Mouse (Mus musculus) midbrain, embryonic 13.5 days (tissue): ENCODE data around the gene Fndc3b. TPM values are rescaled to one million over a fixed set of nuclear protein-coding genes. Genes with fewer than 3 reads are reported as not detected.
"Not testable (repeated sequence)": the region's sequence is repeated elsewhere in the genome, so short reads cannot be mapped to it uniquely, and the experiment has no call there.

Experiments
- ATAC-seq: fragments of 200-750 bp; cut with Nextera tagmentation; 2 replicates; pipeline ENCODE4 v1.8.0; 2017; ENCODE audit warnings: mild to moderate bottlenecking, moderate TSS enrichment, moderate library complexity
- H3K27ac ChIP-seq: fragments of 300-500 bp; sonication (generic); 2 replicates; pipeline ENCODE4 v1.5.1; 2015; ENCODE audit warnings: inconsistent platforms, mild to moderate bottlenecking, moderate library complexity
- H3K27me3 ChIP-seq: fragments of 300-500 bp; sonication (generic); 2 replicates; pipeline ENCODE4 v1.6.1; 2015; ENCODE audit warnings: mild to moderate bottlenecking, inconsistent platforms
- H3K36me3 ChIP-seq: fragments of 300-500 bp; sonication (generic); 2 replicates; pipeline ENCODE4 v1.6.1; 2015; ENCODE audit warnings: mild to moderate bottlenecking, inconsistent platforms
- H3K4me1 ChIP-seq: fragments of 300-500 bp; sonication (generic); replicated peaks from 2 replicates; pipeline ENCODE4 v1.6.1; 2015; ENCODE audit warnings: inconsistent platforms
- H3K4me2 ChIP-seq: fragments of 300-500 bp; sonication (generic); replicated peaks from 2 replicates; pipeline ENCODE4 v1.6.1; 2015; ENCODE audit warnings: moderate library complexity, mild to moderate bottlenecking, inconsistent platforms
- H3K4me3 ChIP-seq: fragments of 300-500 bp; sonication (generic); replicated peaks from 2 replicates; pipeline ENCODE4 v1.5.1; 2015; ENCODE audit warnings: mild to moderate bottlenecking, inconsistent platforms
- H3K9ac ChIP-seq: fragments of 300-500 bp; sonication (generic); replicated peaks from 2 replicates; pipeline ENCODE4 v1.6.1; 2015; ENCODE audit warnings: mild to moderate bottlenecking, inconsistent platforms
- H3K9me3 ChIP-seq: fragments of 300-500 bp; sonication (generic); 2 replicates; pipeline ENCODE4 v1.6.1; 2016; ENCODE audit warnings: mild to moderate bottlenecking, inconsistent platforms
- WGBS: fragments of 180-500 bp; shearing (Covaris S2); methylation state at CpG from one replicate; pipeline ENCODE4 v1.1.7; 2015; 5-methylcytosine and 5-hydroxymethylcytosine counted together
- polyA plus RNA-seq: library from polyadenylated mRNA; unstranded; fragments of >200 nt; fragmentation: Nextera tagmentation; extraction: Ambion mirVana; gene quantifications from 2 replicates; pipeline ENCODE4 v1.2.1, GENCODE M21; 2015

The Fndc3b gene
- polyA plus RNA-seq, 1 experiment from 2014 or later: 10.0 TPM

- H3K9ac ChIP-seq, H3K9me3 ChIP-seq, H3K27me3 ChIP-seq, H3K4me3 ChIP-seq, H3K36me3 ChIP-seq, H3K27ac ChIP-seq, H3K4me1 ChIP-seq, H3K4me2 ChIP-seq, ATAC-seq: not testable (repeated sequence)
- WGBS: 90% methylated on average over 3 of the region's 3 CpGs
Observed at GRCm38 (mm10) chr3:27477749-27478148, 233.4 kb downstream of the Fndc3b start.

GRCm38 (mm10) chr3:27475899-27476298 is 235.2 kb downstream of the Fndc3b start:
- Histone ChIP-seq H3K36me3 (0 out of 2 replicates have a peak, but pooled peaks cover 6% of the 10 kb centered on the region), H3K4me2 (no peak overlapping the region), H3K9me3 (no peaks in the 10 kb centered on the region), H3K4me1 (no peaks in the 10 kb centered on the region), H3K27me3 (no peaks in the 10 kb centered on the region), H3K4me3 (no peak overlapping the region), H3K9ac (no peak overlapping the region), H3K27ac (no peak overlapping the region)
- ATAC-seq: no peak
- 69% methylated on average over 7 of the region's 7 CpGs for WGBS

GRCm38 (mm10) chr3:27473801-27474599 is 237.1 kb downstream of the Fndc3b start:
- Histone ChIP-seq H3K27me3 (no peaks in the 10 kb centered on the region), H3K27ac (no peak overlapping the region), H3K4me2 (no peak overlapping the region), H3K9me3 (no peaks in the 10 kb centered on the region), H3K9ac (no peak overlapping the region), H3K4me1 (no peaks in the 10 kb centered on the region), H3K36me3 (peaks cover 6% of the 10 kb centered on the region; the same call in 1 of the 2 replicates), H3K4me3 (no peak overlapping the region)
- no peak for ATAC-seq
- WGBS: 92% methylated on average over 14 of the region's 14 CpGs

- Histone ChIP-seq H3K36me3 (peaks cover 9% of the 10 kb centered on the region; the same call in 1 of the 2 replicates), H3K4me2 (no peak overlapping the region), H3K9ac (no peak overlapping the region), H3K27ac (no peak overlapping the region), H3K4me1 (no peaks in the 10 kb centered on the region), H3K9me3 (no peaks in the 10 kb centered on the region), H3K4me3 (no peak overlapping the region), H3K27me3 (no peaks in the 10 kb centered on the region)
- no peak for ATAC-seq
- 96% methylated on average over 3 of the region's 3 CpGs for WGBS
Observed at GRCm38 (mm10) chr3:27472846-27473245, 238.3 kb downstream of the Fndc3b start.

GRCm38 (mm10) chr3:27470781-27471180 is 240.3 kb downstream of the Fndc3b start:
- Histone ChIP-seq H3K4me2 (no peak overlapping the region), H3K4me3 (no peak overlapping the region), H3K36me3 (peaks cover 9% of the 10 kb centered on the region; the same call in 1 of the 2 replicates), H3K4me1 (no peaks in the 10 kb centered on the region), H3K27me3 (no peaks in the 10 kb centered on the region), H3K27ac (no peak overlapping the region), H3K9ac (no peak overlapping the region), H3K9me3 (no peaks in the 10 kb centered on the region)
- ATAC-seq: no peak
- WGBS: 89% methylated on average over 8 of the region's 8 CpGs

GRCm38 (mm10) chr3:27469971-27470370 is 241.1 kb downstream of the Fndc3b start:
- Histone ChIP-seq H3K36me3 (peaks cover 9% of the 10 kb centered on the region; the same call in 1 of the 2 replicates), H3K4me2 (no peak overlapping the region), H3K4me1 (no peaks in the 10 kb centered on the region), H3K4me3 (no peak overlapping the region), H3K27ac (no peak overlapping the region), H3K27me3 (no peaks in the 10 kb centered on the region), H3K9ac (no peak overlapping the region), H3K9me3 (no peaks in the 10 kb centered on the region)
- no peak for ATAC-seq
- 95% methylated on average over 8 of the region's 8 CpGs for WGBS

- H3K27ac ChIP-seq: no peak overlapping the region
- H3K27me3 ChIP-seq: no peaks in the 10 kb centered on the region
- peaks cover 3% of the 10 kb centered on the region; the same call in 1 of the 2 replicates for H3K36me3 ChIP-seq
- no peak for ATAC-seq
- no peak overlapping the region for H3K4me2 ChIP-seq
- H3K4me1 ChIP-seq: no peaks in the 10 kb centered on the region
- WGBS: 84% methylated on average over 11 of the region's 11 CpGs
- no peak overlapping the region for H3K9ac ChIP-seq
- H3K4me3 ChIP-seq: no peak overlapping the region
- no peaks in the 10 kb centered on the region for H3K9me3 ChIP-seq
Observed at GRCm38 (mm10) chr3:27467505-27468020, 243.5 kb downstream of the Fndc3b start.

GRCm38 (mm10) chr3:27466297-27466901 is 244.7 kb downstream of the Fndc3b start:
- no peaks in the 10 kb centered on the region for H3K27me3 ChIP-seq
- ATAC-seq: peak; percentile 28; the same call in 1 of the 2 replicates
- no peak overlapping the region for H3K9ac ChIP-seq
- no peak overlapping the region for H3K4me3 ChIP-seq
- H3K4me1 ChIP-seq: no peaks in the 10 kb centered on the region
- no peaks in the 10 kb centered on the region for H3K9me3 ChIP-seq
- H3K27ac ChIP-seq: no peak overlapping the region
- H3K4me2 ChIP-seq: no peak overlapping the region
- H3K36me3 ChIP-seq: peaks cover 7% of the 10 kb centered on the region; the same call in 1 of the 2 replicates
- 77% methylated on average over 7 of the region's 7 CpGs for WGBS

GRCm38 (mm10) chr3:27463373-27463772 is 247.7 kb downstream of the Fndc3b start:
- no peaks in the 10 kb centered on the region for H3K9me3 ChIP-seq
- ATAC-seq: no peak
- 0 out of 2 replicates have a peak, but pooled peaks cover 10% of the 10 kb centered on the region for H3K36me3 ChIP-seq
- no peaks in the 10 kb centered on the region for H3K4me1 ChIP-seq
- WGBS: 93% methylated on average over 7 of the region's 7 CpGs
- no peak overlapping the region for H3K4me2 ChIP-seq
- H3K4me3 ChIP-seq: no peak overlapping the region
- H3K27ac ChIP-seq: no peak overlapping the region
- no peak overlapping the region for H3K9ac ChIP-seq
- H3K27me3 ChIP-seq: no peaks in the 10 kb centered on the region

- Histone ChIP-seq H3K9ac (no peak overlapping the region), H3K4me2 (no peak overlapping the region), H3K27me3 (no peaks in the 10 kb centered on the region), H3K4me1 (no peaks in the 10 kb centered on the region), H3K4me3 (no peak overlapping the region), H3K27ac (no peak overlapping the region), H3K36me3 (0 out of 2 replicates have a peak, but pooled peaks cover 10% of the 10 kb centered on the region), H3K9me3 (no peaks in the 10 kb centered on the region)
- 90% methylated on average over 15 of the region's 15 CpGs for WGBS
- no peak for ATAC-seq
Observed at GRCm38 (mm10) chr3:27462934-27463333, 248.2 kb downstream of the Fndc3b start.

GRCm38 (mm10) chr3:27462316-27462902 is 248.7 kb downstream of the Fndc3b start:
- 97% methylated on average over 9 of the region's 9 CpGs for WGBS
- Histone ChIP-seq H3K9me3 (no peaks in the 10 kb centered on the region), H3K27me3 (no peaks in the 10 kb centered on the region), H3K27ac (no peak overlapping the region), H3K9ac (no peak overlapping the region), H3K4me1 (no peaks in the 10 kb centered on the region), H3K4me3 (no peak overlapping the region), H3K4me2 (no peak overlapping the region), H3K36me3 (0 out of 2 replicates have a peak, but pooled peaks cover 10% of the 10 kb centered on the region)
- no peak for ATAC-seq

- Histone ChIP-seq H3K4me1 (no peaks in the 10 kb centered on the region), H3K4me3 (no peak overlapping the region), H3K9me3 (no peaks in the 10 kb centered on the region), H3K4me2 (no peak overlapping the region), H3K27me3 (no peaks in the 10 kb centered on the region), H3K27ac (no peak overlapping the region), H3K9ac (no peak overlapping the region), H3K36me3 (0 out of 2 replicates have a peak, but pooled peaks cover 10% of the 10 kb centered on the region)
- ATAC-seq: 0 out of 2 replicates have a peak, but pooled peaks have one; percentile 35
- 92% methylated on average over 7 of the region's 7 CpGs for WGBS
Observed at GRCm38 (mm10) chr3:27461861-27462260, 249.2 kb downstream of the Fndc3b start.
